21 mouse cellular contexts compared by ENCODE assay signal in the genomic region with DNA sequence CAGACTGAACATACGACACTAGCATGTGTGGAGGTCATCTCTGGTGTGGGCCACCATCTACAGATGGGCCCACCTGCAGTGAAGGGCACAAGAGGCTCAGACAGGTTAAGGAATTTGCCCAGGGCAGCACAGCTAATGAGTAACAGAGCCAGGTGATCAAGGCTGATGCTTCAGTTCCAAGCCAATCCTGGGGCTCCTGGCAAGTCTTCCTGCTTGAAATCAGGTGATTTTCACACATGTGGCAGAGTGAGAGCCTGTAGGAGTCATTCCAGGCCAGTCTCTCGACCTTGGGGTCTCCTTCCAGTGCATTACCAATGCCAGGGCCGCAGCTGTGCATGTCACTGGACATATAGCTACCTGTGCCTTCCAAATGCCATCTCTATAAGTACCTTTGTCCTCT.
DNase-seq lines count a peak whose midpoint lies in the region; ATAC-seq and TF ChIP-seq lines count a peak whose summit lies in the region.
"Had no signal": no experiment of that assay in that cellular context is flagged by ENCODE, and none has a peak within 500 bp of the region (broad histone marks: within the 10 kb centered on the region; RNA-seq: fewer than 3 reads in every experiment).

No protein-coding gene starts in this region.

- TF ChIP-seq CTCF in kidney, adult 2 months (conservative IDR thresholded peaks at IDR 0.05; ENCODE audit: insufficient read depth, insufficient read length, low read depth, low read length): no peak
- no peak for TF ChIP-seq CTCF in olfactory bulb, adult 2 months (IDR thresholded peaks at IDR 0.05; ENCODE audit: insufficient read depth, low read depth, low read length)

- TF ChIP-seq POLR2A in kidney, adult 2 months (IDR thresholded peaks at IDR 0.05; ENCODE audit: low read depth, low read length): no peak
- no peak for TF ChIP-seq POLR2A in olfactory bulb, adult 2 months (IDR thresholded peaks at IDR 0.05; ENCODE audit: insufficient read depth, low read depth, low read length)

- no peak for DNase-seq in heart, embryonic 10.5 days (ENCODE audit: low spot score)
- DNase-seq in kidney, adult 2 months: peak; percentile 56
- DNase-seq in midbrain, embryonic 11.5 days (ENCODE audit: low spot score, missing footprints): peak; percentile 71
- DNase-seq: cerebellum, adult 9-11 months; gastrocnemius, postnatal 25 days; layer of hippocampus, adult 9-11 months; liver, embryonic 13.5 days; lung, embryonic 14.5 days; lung, postnatal 36 days; right cerebral cortex, postnatal 4 days; thymus, adult 2 months had no signal

- H3K27me3 ChIP-seq in heart, embryonic 10.5 days (ENCODE audit: insufficient read depth, poor library complexity, severe bottlenecking): no peaks in the 10 kb centered on the region
- H3K27me3 ChIP-seq in heart, embryonic 11.5 days (ENCODE audit: control insufficient read depth, insufficient read depth, low read length): no peaks in the 10 kb centered on the region
- H3K27me3 ChIP-seq in kidney, adult 2 months (replicated peaks; ENCODE audit: control insufficient read depth, insufficient read depth, low read length): no peaks in the 10 kb centered on the region
- peaks cover 4% of the 10 kb centered on the region; the same call in 1 of the 2 replicates for H3K27me3 ChIP-seq in kidney, embryonic 15.5 days
- no peaks in the 10 kb centered on the region for H3K27me3 ChIP-seq in midbrain, embryonic 11.5 days (ENCODE audit: control insufficient read depth, insufficient read depth, low read length)
- H3K27me3 ChIP-seq in midbrain, embryonic 16.5 days (ENCODE audit: control insufficient read depth, insufficient read depth, low read depth, low read length): no peaks in the 10 kb centered on the region
- H3K27me3 ChIP-seq: CH12.LX; embryonic facial prominence, embryonic 12.5 days; liver, embryonic 13.5 days had no signal

- H3K4me3 ChIP-seq in heart, embryonic 10.5 days: no peak overlapping the region
- no peak overlapping the region for H3K4me3 ChIP-seq in heart, embryonic 11.5 days (ENCODE audit: low read depth, low read length)
- no peak overlapping the region for H3K4me3 ChIP-seq in kidney, adult 2 months (ENCODE audit: insufficient read depth, low read depth, low read length)
- no peak overlapping the region for H3K4me3 ChIP-seq in kidney, embryonic 15.5 days (replicated peaks)
- no peak overlapping the region for H3K4me3 ChIP-seq in midbrain, embryonic 11.5 days (ENCODE audit: low read depth, low read length)
- no peak overlapping the region for H3K4me3 ChIP-seq in midbrain, embryonic 16.5 days (ENCODE audit: low read depth, low read length)
- no peak overlapping the region for H3K4me3 ChIP-seq in olfactory bulb, adult 2 months (ENCODE audit: insufficient read depth, low read depth, low read length)
- H3K4me3 ChIP-seq: embryonic facial prominence, embryonic 12.5 days; erythroblast, embryonic 14.5 days; heart, adult 2 months; liver, embryonic 13.5 days had no signal

- H3K27ac ChIP-seq in heart, embryonic 10.5 days: peak overlapping the region; percentile 83
- H3K27ac ChIP-seq in heart, embryonic 11.5 days (ENCODE audit: low read depth, low read length): no peak overlapping the region
- H3K27ac ChIP-seq in kidney, adult 2 months (ENCODE audit: insufficient read depth, low read depth, low read length): no peak overlapping the region
- no peak overlapping the region for H3K27ac ChIP-seq in kidney, embryonic 15.5 days
- H3K27ac ChIP-seq in midbrain, embryonic 11.5 days (ENCODE audit: low read depth, low read length): no peak overlapping the region
- no peak overlapping the region for H3K27ac ChIP-seq in midbrain, embryonic 16.5 days (ENCODE audit: low read length)
- peak overlapping the region; percentile 22; the same call in 1 of the 2 replicates for H3K27ac ChIP-seq in olfactory bulb, adult 2 months (ENCODE audit: insufficient read depth, low read depth, low read length)
- H3K27ac ChIP-seq: embryonic facial prominence, embryonic 12.5 days; heart, adult 2 months; liver, embryonic 13.5 days had no signal

- peaks cover 56% of the 10 kb centered on the region for H3K4me1 ChIP-seq in heart, embryonic 10.5 days
- H3K4me1 ChIP-seq in heart, embryonic 11.5 days (ENCODE audit: control insufficient read depth, insufficient read depth, low read length): peaks cover 40% of the 10 kb centered on the region
- no peaks in the 10 kb centered on the region; the same call in 1 of the 2 replicates for H3K4me1 ChIP-seq in kidney, adult 2 months (ENCODE audit: control insufficient read depth, insufficient read depth, low read length)
- peaks cover 14% of the 10 kb centered on the region; the same call in 1 of the 2 replicates for H3K4me1 ChIP-seq in kidney, embryonic 15.5 days
- peaks cover 17% of the 10 kb centered on the region for H3K4me1 ChIP-seq in midbrain, embryonic 11.5 days (ENCODE audit: control insufficient read depth, insufficient read depth, low read length)
- peaks cover 10% of the 10 kb centered on the region for H3K4me1 ChIP-seq in midbrain, embryonic 16.5 days (ENCODE audit: control insufficient read depth, insufficient read depth, low read length)
- H3K4me1 ChIP-seq in olfactory bulb, adult 2 months (ENCODE audit: control insufficient read depth, insufficient read depth, low read length): peaks cover 30% of the 10 kb centered on the region

- H3K9ac ChIP-seq in heart, embryonic 11.5 days (ENCODE audit: low read depth, low read length): no peak overlapping the region
- no peak overlapping the region for H3K9ac ChIP-seq in kidney, embryonic 15.5 days
- H3K9ac ChIP-seq in midbrain, embryonic 11.5 days (ENCODE audit: low read length): no peak overlapping the region
- no peak overlapping the region for H3K9ac ChIP-seq in midbrain, embryonic 16.5 days (ENCODE audit: low read depth, low read length)
- H3K9ac ChIP-seq: embryonic facial prominence, embryonic 12.5 days; liver, embryonic 13.5 days; lung, embryonic 14.5 days had no signal

- H3K4me2 ChIP-seq in heart, embryonic 11.5 days: no peak overlapping the region
- no peak overlapping the region for H3K4me2 ChIP-seq in kidney, embryonic 15.5 days
- H3K4me2 ChIP-seq in midbrain, embryonic 11.5 days: no peak overlapping the region
- no peak overlapping the region for H3K4me2 ChIP-seq in midbrain, embryonic 16.5 days (ENCODE audit: low read length)
- H3K4me2 ChIP-seq: embryonic facial prominence, embryonic 12.5 days; liver, embryonic 13.5 days; lung, embryonic 14.5 days had no signal

- H3K9me3 ChIP-seq in heart, embryonic 10.5 days: no peaks in the 10 kb centered on the region
- H3K9me3 ChIP-seq in heart, embryonic 11.5 days (replicated peaks; ENCODE audit: control insufficient read depth, low read length): no peaks in the 10 kb centered on the region
- no peaks in the 10 kb centered on the region for H3K9me3 ChIP-seq in kidney, embryonic 15.5 days (replicated peaks)
- no peaks in the 10 kb centered on the region for H3K9me3 ChIP-seq in midbrain, embryonic 11.5 days (ENCODE audit: control insufficient read depth, low read length)
- no peaks in the 10 kb centered on the region for H3K9me3 ChIP-seq in midbrain, embryonic 16.5 days (replicated peaks; ENCODE audit: control insufficient read depth, low read length, poor library complexity, severe bottlenecking)
- H3K9me3 ChIP-seq: embryonic facial prominence, embryonic 12.5 days; liver, embryonic 13.5 days had no signal

- WGBS in heart, embryonic 10.5 days: 80% methylated on average over 3 of the region's 3 CpGs
- WGBS in heart, embryonic 11.5 days (ENCODE audit: insufficient replicate concordance): 71% methylated on average over 3 of the region's 3 CpGs
- 66% methylated on average over 3 of the region's 3 CpGs for WGBS in kidney, adult 2 months
- 78% methylated on average over 3 of the region's 3 CpGs for WGBS in kidney, embryonic 15.5 days
- 89% methylated on average over 3 of the region's 3 CpGs for WGBS in midbrain, embryonic 11.5 days
- WGBS in midbrain, embryonic 16.5 days: 88% methylated on average over 3 of the region's 3 CpGs
- 78% methylated on average over 3 of the region's 3 CpGs for WGBS in olfactory bulb, adult 2 months

- no peaks in the 10 kb centered on the region for H3K36me3 ChIP-seq in heart, embryonic 10.5 days
- no peaks in the 10 kb centered on the region for H3K36me3 ChIP-seq in heart, embryonic 11.5 days (ENCODE audit: control insufficient read depth, insufficient read depth, low read length)
- H3K36me3 ChIP-seq in kidney, adult 2 months (ENCODE audit: control insufficient read depth, insufficient read depth, low read length): no peaks in the 10 kb centered on the region
- H3K36me3 ChIP-seq in kidney, embryonic 15.5 days: no peaks in the 10 kb centered on the region
- no peaks in the 10 kb centered on the region for H3K36me3 ChIP-seq in midbrain, embryonic 11.5 days (ENCODE audit: control insufficient read depth, insufficient read depth, low read length)
- H3K36me3 ChIP-seq in midbrain, embryonic 16.5 days (ENCODE audit: control insufficient read depth, insufficient read depth, low read length): no peaks in the 10 kb centered on the region
- H3K36me3 ChIP-seq: embryonic facial prominence, embryonic 12.5 days; liver, embryonic 13.5 days had no signal

- ATAC-seq in heart, embryonic 11.5 days (replicated peaks; ENCODE audit: insufficient number of reproducible peaks, low FRiP score, low TSS enrichment): no peak
- ATAC-seq in kidney, embryonic 15.5 days (replicated peaks; ENCODE audit: low FRiP score): no peak
- no peak for ATAC-seq in midbrain, embryonic 11.5 days (ENCODE audit: low FRiP score)
- no peak for ATAC-seq in midbrain, embryonic 16.5 days
- ATAC-seq: forebrain, embryonic 14.5 days; intestine, postnatal 0 days had no signal

Comparison
In these comparisons a context has a peak if more than half of its experiments do, and no peak if none do; other contexts are left out.
1. H3K27ac ChIP-seq: peak in heart, embryonic 10.5 days (single experiment) and olfactory bulb, adult 2 months (single experiment); none in heart, embryonic 11.5 days (single experiment), kidney, adult 2 months (single experiment), kidney, embryonic 15.5 days (single experiment), midbrain, embryonic 11.5 days (single experiment) and midbrain, embryonic 16.5 days (single experiment).